Mouse (Mus musculus): ENCODE measurements around the gene Ciao2b.

DNA sequence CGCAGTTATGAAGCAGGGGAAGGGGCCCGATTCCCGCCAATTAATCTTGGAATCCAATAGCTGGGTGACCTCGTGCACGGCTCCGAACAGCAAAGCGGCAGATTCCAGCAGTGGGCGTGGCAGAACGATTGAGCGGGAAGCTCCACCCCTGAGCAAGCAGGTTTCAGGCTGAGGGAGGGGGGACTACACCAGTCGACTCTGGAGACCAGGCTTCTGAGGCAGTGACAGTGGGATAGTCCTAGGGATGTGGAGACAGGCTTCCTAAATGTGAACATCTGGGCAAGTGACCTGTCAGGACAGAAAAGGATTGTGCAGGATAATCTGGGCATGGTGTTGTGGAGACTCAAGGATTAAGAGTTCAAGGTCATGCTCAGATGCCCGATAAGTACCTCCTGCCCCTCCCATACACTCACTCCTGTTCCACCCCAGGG is 39.8 kb downstream of the Ciao2b start:
- TF ChIP-seq CTCF (IDR thresholded peaks at IDR 0.05; ENCODE audit: control insufficient read depth, insufficient read depth, low read length) (no peak), POLR2A (IDR thresholded peaks at IDR 0.05; ENCODE audit: borderline replicate concordance, control insufficient read depth, low read depth, low read length) (no peak)
